Mouse (Mus musculus) midbrain, postnatal 0 days (tissue): ENCODE data around the gene Slc25a13. TPM values are rescaled to one million over a fixed set of nuclear protein-coding genes. Genes with fewer than 3 reads are reported as not detected.

Experiments
- ATAC-seq: fragments of 200-750 bp; cut with Nextera tagmentation; 2 replicates; pipeline ENCODE4 v1.8.0; 2017; ENCODE audit warnings: moderate number of reproducible peaks, mild to moderate bottlenecking, moderate TSS enrichment, moderate library complexity; ENCODE audit not compliant: low FRiP score
- DNase-seq: peaks from one replicate; pipeline ENCODE4 v3.0.0-alpha.2; 2015; ENCODE audit warnings: low spot score
- H3K27ac ChIP-seq: fragments of 300-500 bp; sonication (generic); 2 replicates; pipeline ENCODE4 v1.5.1; 2014; ENCODE audit warnings: low read depth, mild to moderate bottlenecking, low read length, mixed read lengths
- H3K27me3 ChIP-seq: fragments of 300-500 bp; sonication (generic); 2 replicates; pipeline ENCODE4 v1.6.1; 2014; ENCODE audit warnings: low read length, control low read depth, mixed read lengths; ENCODE audit not compliant: insufficient read depth
- H3K36me3 ChIP-seq: fragments of 300-500 bp; sonication (generic); 2 replicates; pipeline ENCODE4 v1.6.1; 2014; ENCODE audit warnings: low read length, control low read depth, mixed read lengths; ENCODE audit not compliant: insufficient read depth
- H3K4me1 ChIP-seq: fragments of 300-500 bp; sonication (generic); 2 replicates; pipeline ENCODE4 v1.6.1; 2014; ENCODE audit warnings: mild to moderate bottlenecking, control low read depth, antibody characterized with exemption, low read length, mixed read lengths; ENCODE audit not compliant: insufficient read depth
- H3K4me2 ChIP-seq: fragments of 300-500 bp; sonication (generic); 2 replicates; pipeline ENCODE4 v1.6.1; 2014; ENCODE audit warnings: low read depth, mild to moderate bottlenecking, low read length, mixed read lengths; ENCODE audit not compliant: poor library complexity, severe bottlenecking
- H3K4me3 ChIP-seq: fragments of 300-500 bp; sonication (generic); 2 replicates; pipeline ENCODE4 v1.5.1; 2014; ENCODE audit warnings: low read depth, mild to moderate bottlenecking, low read length, moderate library complexity
- H3K9ac ChIP-seq: fragments of 300-500 bp; sonication (generic); replicated peaks from 2 replicates; pipeline ENCODE4 v1.6.1; 2014; ENCODE audit warnings: mild to moderate bottlenecking, low read length, moderate library complexity, mixed read lengths; ENCODE audit not compliant: poor library complexity, severe bottlenecking
- H3K9me3 ChIP-seq: fragments of 300-500 bp; sonication (generic); 2 replicates; pipeline ENCODE4 v1.6.1; 2016; ENCODE audit warnings: low read length, control low read depth
- CTCF ChIP-seq: IDR thresholded peaks from 2 replicates; pipeline ENCODE4 v1.5.1; 2016; ENCODE audit warnings: antibody characterized with exemption, mild to moderate bottlenecking
- WGBS: fragments of 180-500 bp; shearing (Covaris S2); extraction: QIAGEN DNeasy Blood & Tissue Kit; methylation state at CpG from one replicate; pipeline ENCODE4 v1.1.7; 2014; 5-methylcytosine and 5-hydroxymethylcytosine counted together
- polyA plus RNA-seq: library from polyadenylated mRNA; unstranded; fragments of >200 nt; fragmentation: Nextera tagmentation; extraction: Ambion mirVana; gene quantifications from 2 replicates; pipeline ENCODE4 v1.2.1, GENCODE M21; 2015
- total RNA-seq: library from RNA; depleted of rRNA; stranded (reverse); fragments of >200 nt; gene quantifications from 2 replicates; pipeline ENCODE4 v1.2.3, GENCODE M21; 2014

Slc25a13 gene
- total and polyA plus RNA-seq, 2 experiments from 2014 or later, result 2.1 to 2.4 TPM

GRCm38 (mm10) chr6:6070015-6070414, 147.0 kb downstream of the Slc25a13 start:
- ATAC-seq (no peak), DNase-seq (no peak)
- Histone ChIP-seq H3K4me3 (no peak overlapping the region), H3K4me1 (no peaks in the 10 kb centered on the region), H3K27ac (no peak overlapping the region), H3K4me2 (no peak overlapping the region), H3K36me3 (no peaks in the 10 kb centered on the region), H3K27me3 (no peaks in the 10 kb centered on the region), H3K9ac (no peak overlapping the region), H3K9me3 (no peaks in the 10 kb centered on the region)
- no peak for TF ChIP-seq CTCF
- WGBS, result 10% methylated on average over 3 of the region's 3 CpGs

GRCm38 (mm10) chr6:6067201-6067600, 149.8 kb downstream of the Slc25a13 start:
- Histone ChIP-seq H3K27ac (no peak overlapping the region), H3K27me3 (no peaks in the 10 kb centered on the region), H3K4me3 (no peak overlapping the region), H3K4me1 (no peaks in the 10 kb centered on the region), H3K4me2 (no peak overlapping the region), H3K36me3 (no peaks in the 10 kb centered on the region), H3K9me3 (no peaks in the 10 kb centered on the region), H3K9ac (no peak overlapping the region)
- ATAC-seq (no peak), DNase-seq (no peak)
- TF ChIP-seq CTCF, result no peak
- 86% methylated on average over 6 of the region's 6 CpGs for WGBS

- H3K27ac ChIP-seq, result no peak overlapping the region
- no peak overlapping the region for H3K4me2 ChIP-seq
- no peak for DNase-seq
- 15% methylated on average over 3 of the region's 3 CpGs for WGBS
- no peak overlapping the region for H3K4me3 ChIP-seq
- H3K27me3 ChIP-seq, result no peaks in the 10 kb centered on the region
- ATAC-seq, result no peak
- H3K36me3 ChIP-seq, result no peaks in the 10 kb centered on the region
- no peak overlapping the region for H3K9ac ChIP-seq
- TF ChIP-seq CTCF, result no peak
- no peaks in the 10 kb centered on the region for H3K4me1 ChIP-seq
- H3K9me3 ChIP-seq, result no peaks in the 10 kb centered on the region
Observed at GRCm38 (mm10) chr6:6058548-6058947, 158.4 kb downstream of the Slc25a13 start.

GRCm38 (mm10) chr6:6053946-6054345, 163.0 kb downstream of the Slc25a13 start:
- Histone ChIP-seq H3K4me3 (no peak overlapping the region), H3K4me1 (no peaks in the 10 kb centered on the region), H3K4me2 (no peak overlapping the region), H3K27ac (no peak overlapping the region), H3K9ac (no peak overlapping the region), H3K36me3 (no peaks in the 10 kb centered on the region), H3K27me3 (no peaks in the 10 kb centered on the region), H3K9me3 (no peaks in the 10 kb centered on the region)
- no peak for DNase-seq
- 17% methylated on average over 3 of the region's 3 CpGs for WGBS
- no peak for TF ChIP-seq CTCF
- ATAC-seq, result no peak

GRCm38 (mm10) chr6:6052696-6053095, 164.3 kb downstream of the Slc25a13 start:
- Histone ChIP-seq H3K9me3 (no peaks in the 10 kb centered on the region), H3K4me3 (no peak overlapping the region), H3K4me2 (no peak overlapping the region), H3K9ac (no peak overlapping the region), H3K36me3 (no peaks in the 10 kb centered on the region), H3K27ac (no peak overlapping the region), H3K27me3 (no peaks in the 10 kb centered on the region), H3K4me1 (no peaks in the 10 kb centered on the region)
- DNase-seq (no peak), ATAC-seq (no peak)
- 78% methylated on average over 11 of the region's 11 CpGs for WGBS
- no peak for TF ChIP-seq CTCF

GRCm38 (mm10) chr6:6046729-6047424, 170.1 kb downstream of the Slc25a13 start:
- no peak overlapping the region for H3K4me3 ChIP-seq
- no peak for TF ChIP-seq CTCF
- H3K36me3 ChIP-seq, result no peaks in the 10 kb centered on the region
- no peak for DNase-seq
- H3K27me3 ChIP-seq, result no peaks in the 10 kb centered on the region
- no peak overlapping the region for H3K27ac ChIP-seq
- no peak overlapping the region for H3K9ac ChIP-seq
- no peaks in the 10 kb centered on the region for H3K4me1 ChIP-seq
- H3K9me3 ChIP-seq, result no peaks in the 10 kb centered on the region
- no peak overlapping the region for H3K4me2 ChIP-seq
- WGBS, result 77% methylated on average over 12 of the region's 12 CpGs
- no peak for ATAC-seq
